Mouse (Mus musculus) yolk sac, embryonic 10.5 days (tissue): ENCODE data around the gene 1700029I15Rik.

Source experiments
- DNase-seq: peaks from one replicate; pipeline ENCODE4 v3.0.0-alpha.2; 2017; ENCODE audit warnings: low spot score

Gene 1700029I15Rik

GRCm38 (mm10) chr2:92427882-92428281 is 45.5 kb downstream of the 1700029I15Rik start:
- peak; percentile 58 for DNase-seq

- no peak for DNase-seq
Observed at GRCm38 (mm10) chr2:92430089-92430488, 47.8 kb downstream of the 1700029I15Rik start.

GRCm38 (mm10) chr2:92430723-92431541 is 48.6 kb downstream of the 1700029I15Rik start:
- peak; percentile 51 for DNase-seq

- DNase-seq = no peak
Observed at GRCm38 (mm10) chr2:92431611-92432179, 49.4 kb downstream of the 1700029I15Rik start.

- DNase-seq = peak; percentile 89
Observed at GRCm38 (mm10) chr2:92432299-92433295, 50.3 kb downstream of the 1700029I15Rik start.

- peak; percentile 98 for DNase-seq
Observed at GRCm38 (mm10) chr2:92433578-92434374, 51.4 kb downstream of the 1700029I15Rik start, which contains the start of gene Cry2. Gene Cry2, minus strand, starts transcription at chr2:92434043.

GRCm38 (mm10) chr2:92434375-92434745 is 52.0 kb downstream of the 1700029I15Rik start:
- DNase-seq = no peak

GRCm38 (mm10) chr2:92435023-92435422 is 52.7 kb downstream of the 1700029I15Rik start:
- DNase-seq = no peak
